Mouse (Mus musculus): ENCODE results near the gene Arid5a. TPM values are rescaled to one million over a fixed set of nuclear protein-coding genes. Genes with fewer than 3 reads are reported as not detected.

The Arid5a gene
- polyA plus RNA-seq, 1 experiment from 2014 or later, result 4.0 TPM

DNA sequence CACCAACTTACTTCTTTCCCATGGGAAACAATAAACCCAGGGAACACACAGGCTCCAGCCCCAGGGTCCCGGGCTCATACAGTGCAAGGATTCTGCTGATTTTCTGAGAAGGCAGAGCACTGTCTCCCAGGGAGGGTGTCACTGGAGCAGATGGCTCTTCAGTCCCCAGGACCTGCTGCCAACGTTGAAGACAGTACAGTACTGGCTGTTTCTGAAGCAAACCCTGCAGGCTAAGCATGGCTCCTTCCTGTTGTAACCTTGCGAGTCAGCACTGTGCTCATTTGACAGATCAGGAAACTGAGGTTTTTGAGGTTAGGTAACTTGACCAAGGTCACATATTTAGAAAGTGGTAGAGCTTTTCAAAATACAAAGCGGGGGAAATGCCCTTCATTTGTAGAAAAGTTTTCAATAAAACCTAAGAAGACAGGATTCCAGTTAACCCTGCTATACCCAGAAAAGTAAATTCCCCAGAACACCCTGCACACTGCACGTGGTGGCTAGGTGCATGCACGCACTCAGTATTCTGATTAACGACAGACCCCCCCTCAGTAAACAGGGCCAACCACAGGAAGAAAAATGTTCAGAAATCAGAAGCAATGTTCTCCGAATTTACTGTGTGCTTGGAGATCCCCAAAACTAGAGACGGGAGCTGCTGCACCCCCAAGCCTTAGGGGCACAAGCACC lies 10.9 kb upstream of the Arid5a start:
- no peaks in the 10 kb centered on the region; the same call in 1 of the 2 replicates for H3K27me3 ChIP-seq (ENCODE audit: control insufficient read depth, insufficient read depth, low read length)
- no peaks in the 10 kb centered on the region for H3K36me3 ChIP-seq (ENCODE audit: control insufficient read depth, insufficient read depth, low read length)
- no peak for TF ChIP-seq EP300 (optimal IDR thresholded peaks at IDR 0.05)
- no peak for TF ChIP-seq CTCF (IDR thresholded peaks at IDR 0.05; ENCODE audit: low read depth)
- DNase-seq (ENCODE audit: low spot score) (no peak), ATAC-seq (ENCODE audit: low FRiP score, low TSS enrichment) (no peak)
- no peaks in the 10 kb centered on the region for H3K9me3 ChIP-seq (ENCODE audit: control insufficient read depth, low read length)
- no peaks in the 10 kb centered on the region for H3K4me1 ChIP-seq (replicated peaks; ENCODE audit: control insufficient read depth, insufficient read depth)
- H3K4me2 ChIP-seq (replicated peaks; ENCODE audit: low read depth), result no peak overlapping the region
- 59% methylated on average over 9 of the region's 9 CpGs for WGBS
- no peak overlapping the region for H3K27ac ChIP-seq (replicated peaks)
- no peak overlapping the region for H3K9ac ChIP-seq (ENCODE audit: low read length)
- H3K4me3 ChIP-seq (ENCODE audit: low read depth, low read length), result no peak overlapping the region

DNA sequence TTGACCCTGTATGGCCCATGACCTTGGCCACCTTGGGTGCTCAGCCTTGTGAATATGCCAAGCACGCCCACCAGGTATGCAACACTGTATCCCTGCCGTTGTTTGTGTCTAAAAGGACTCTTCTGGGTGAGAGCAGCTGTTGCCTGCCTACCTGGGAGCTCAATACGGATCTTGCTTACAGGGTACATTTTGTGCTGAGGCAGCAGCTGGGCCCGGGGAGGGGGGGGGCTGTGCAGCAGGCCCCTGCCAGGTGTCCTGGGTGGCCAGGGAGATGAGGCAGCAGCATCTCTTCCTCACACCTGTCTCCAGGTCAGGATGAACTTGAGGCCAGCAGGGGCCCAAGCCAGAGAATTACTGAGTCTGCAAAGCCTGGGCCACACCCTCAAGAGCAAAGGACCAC lies 9.4 kb upstream of the Arid5a start:
- Histone ChIP-seq H3K4me2 (replicated peaks; ENCODE audit: low read depth) (no peak overlapping the region), H3K9ac (ENCODE audit: low read length) (no peak overlapping the region), H3K27me3 (ENCODE audit: control insufficient read depth, insufficient read depth, low read length) (no peaks in the 10 kb centered on the region; the same call in 1 of the 2 replicates), H3K4me1 (replicated peaks; ENCODE audit: control insufficient read depth, insufficient read depth) (0 out of 2 replicates have a peak, but pooled peaks cover 2% of the 10 kb centered on the region), H3K36me3 (ENCODE audit: control insufficient read depth, insufficient read depth, low read length) (no peaks in the 10 kb centered on the region), H3K4me3 (ENCODE audit: low read depth, low read length) (no peak overlapping the region), H3K9me3 (ENCODE audit: control insufficient read depth, low read length) (no peaks in the 10 kb centered on the region), H3K27ac (replicated peaks) (no peak overlapping the region)
- WGBS, result 74% methylated on average over 4 of the region's 4 CpGs
- DNase-seq (ENCODE audit: low spot score) (no peak), ATAC-seq (ENCODE audit: low FRiP score, low TSS enrichment) (no peak)
- TF ChIP-seq CTCF (IDR thresholded peaks at IDR 0.05; ENCODE audit: low read depth), result no peak
- TF ChIP-seq EP300 (optimal IDR thresholded peaks at IDR 0.05), result no peak

DNA sequence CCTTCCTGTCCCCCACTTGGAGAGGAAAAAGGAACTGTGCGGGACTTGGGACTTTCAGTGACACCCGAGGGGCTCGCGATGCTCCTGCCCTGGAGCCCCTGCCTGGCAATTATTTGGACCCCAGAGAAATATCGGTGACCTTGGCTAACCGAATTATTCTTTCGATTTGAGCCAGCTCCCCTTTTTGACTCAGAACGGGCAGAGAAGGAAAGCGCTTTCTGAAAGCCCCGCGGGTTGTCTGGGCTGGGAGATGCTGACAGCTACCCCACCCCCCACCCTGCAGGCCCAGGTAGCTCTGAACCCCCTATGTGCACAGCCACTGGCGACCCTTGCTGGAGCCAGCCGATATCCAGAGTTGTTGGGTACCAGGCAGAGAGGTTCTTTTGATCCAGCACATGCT lies 8.4 kb upstream of the Arid5a start:
- H3K27me3 ChIP-seq (ENCODE audit: control insufficient read depth, insufficient read depth, low read length), result no peaks in the 10 kb centered on the region; the same call in 1 of the 2 replicates
- DNase-seq (ENCODE audit: low spot score) (no peak), ATAC-seq (ENCODE audit: low FRiP score, low TSS enrichment) (no peak)
- 0 out of 2 replicates have a peak, but pooled peaks cover 2% of the 10 kb centered on the region for H3K4me1 ChIP-seq (replicated peaks; ENCODE audit: control insufficient read depth, insufficient read depth)
- H3K4me3 ChIP-seq (ENCODE audit: low read depth, low read length), result no peak overlapping the region
- H3K27ac ChIP-seq (replicated peaks), result no peak overlapping the region
- 38% methylated on average over 13 of the region's 13 CpGs for WGBS
- no peak for TF ChIP-seq CTCF (IDR thresholded peaks at IDR 0.05; ENCODE audit: low read depth)
- TF ChIP-seq EP300 (optimal IDR thresholded peaks at IDR 0.05), result no peak
- no peak overlapping the region for H3K9ac ChIP-seq (ENCODE audit: low read length)
- H3K9me3 ChIP-seq (ENCODE audit: control insufficient read depth, low read length), result no peaks in the 10 kb centered on the region
- no peak overlapping the region for H3K4me2 ChIP-seq (replicated peaks; ENCODE audit: low read depth)
- H3K36me3 ChIP-seq (ENCODE audit: control insufficient read depth, insufficient read depth, low read length), result no peaks in the 10 kb centered on the region

DNA sequence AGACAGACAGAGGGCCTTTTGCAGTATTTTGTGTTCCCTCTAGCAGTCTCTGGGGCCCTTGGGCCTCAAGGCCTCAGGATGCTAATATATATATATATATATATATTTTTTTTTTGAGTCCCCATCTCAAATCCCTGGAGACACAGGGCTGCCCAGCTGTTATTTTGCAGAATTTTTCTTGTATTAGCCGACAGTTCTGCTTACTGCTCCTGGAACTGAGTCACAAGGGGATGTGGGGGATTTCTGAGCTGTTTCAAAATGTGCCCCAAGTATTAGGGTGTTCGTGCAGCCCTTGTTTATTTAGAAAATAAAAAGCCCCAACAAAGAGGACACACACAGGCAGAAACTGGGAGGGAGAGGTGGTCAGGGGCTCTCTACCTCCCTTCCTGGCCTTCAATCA lies 7.9 kb upstream of the Arid5a start:
- H3K9ac ChIP-seq (ENCODE audit: low read length), result no peak overlapping the region
- H3K4me3 ChIP-seq (ENCODE audit: low read depth, low read length), result no peak overlapping the region
- ATAC-seq (ENCODE audit: low FRiP score, low TSS enrichment), result no peak
- 0 out of 2 replicates have a peak, but pooled peaks cover 2% of the 10 kb centered on the region for H3K4me1 ChIP-seq (replicated peaks; ENCODE audit: control insufficient read depth, insufficient read depth)
- TF ChIP-seq EP300 (optimal IDR thresholded peaks at IDR 0.05) (no peak), CTCF (IDR thresholded peaks at IDR 0.05; ENCODE audit: low read depth) (no peak)
- no peaks in the 10 kb centered on the region; the same call in 1 of the 2 replicates for H3K27me3 ChIP-seq (ENCODE audit: control insufficient read depth, insufficient read depth, low read length)
- H3K4me2 ChIP-seq (replicated peaks; ENCODE audit: low read depth), result no peak overlapping the region
- H3K9me3 ChIP-seq (ENCODE audit: control insufficient read depth, low read length), result no peaks in the 10 kb centered on the region
- H3K27ac ChIP-seq (replicated peaks), result no peak overlapping the region
- H3K36me3 ChIP-seq (ENCODE audit: control insufficient read depth, insufficient read depth, low read length), result no peaks in the 10 kb centered on the region
- DNase-seq (ENCODE audit: low spot score), result no peak
- WGBS, result 48% methylated on average over 2 of the region's 2 CpGs

DNA sequence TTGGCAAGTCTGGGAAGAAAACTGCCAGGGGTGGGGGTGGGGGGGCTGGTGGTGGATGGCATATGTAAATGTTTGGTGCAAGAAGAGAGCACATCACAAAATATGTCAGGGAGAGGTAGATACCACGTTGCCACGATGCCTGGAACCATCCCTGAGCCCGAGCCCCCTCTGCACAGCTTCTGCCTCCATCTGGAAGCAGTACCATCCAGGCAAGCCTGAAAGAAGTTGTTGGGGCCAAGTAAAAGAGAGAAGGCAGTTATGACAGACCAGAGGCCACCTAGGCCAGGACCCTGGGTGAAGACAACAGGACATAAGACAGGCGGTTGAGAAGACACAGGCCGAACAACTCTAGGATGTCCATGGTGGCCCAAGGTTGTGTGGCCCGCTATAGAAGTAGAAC lies 7.0 kb upstream of the Arid5a start:
- Histone ChIP-seq H3K27me3 (ENCODE audit: control insufficient read depth, insufficient read depth, low read length) (no peaks in the 10 kb centered on the region; the same call in 1 of the 2 replicates), H3K9me3 (ENCODE audit: control insufficient read depth, low read length) (no peaks in the 10 kb centered on the region), H3K36me3 (ENCODE audit: control insufficient read depth, insufficient read depth, low read length) (no peaks in the 10 kb centered on the region), H3K9ac (ENCODE audit: low read length) (no peak overlapping the region), H3K4me1 (replicated peaks; ENCODE audit: control insufficient read depth, insufficient read depth) (0 out of 2 replicates have a peak, but pooled peaks cover 2% of the 10 kb centered on the region), H3K27ac (replicated peaks) (no peak overlapping the region), H3K4me3 (ENCODE audit: low read depth, low read length) (no peak overlapping the region), H3K4me2 (replicated peaks; ENCODE audit: low read depth) (no peak overlapping the region)
- no peak for DNase-seq (ENCODE audit: low spot score)
- WGBS, result 85% methylated on average over 6 of the region's 6 CpGs
- TF ChIP-seq CTCF (IDR thresholded peaks at IDR 0.05; ENCODE audit: low read depth) (no peak), EP300 (optimal IDR thresholded peaks at IDR 0.05) (no peak)
- no peak for ATAC-seq (ENCODE audit: low FRiP score, low TSS enrichment)

DNA sequence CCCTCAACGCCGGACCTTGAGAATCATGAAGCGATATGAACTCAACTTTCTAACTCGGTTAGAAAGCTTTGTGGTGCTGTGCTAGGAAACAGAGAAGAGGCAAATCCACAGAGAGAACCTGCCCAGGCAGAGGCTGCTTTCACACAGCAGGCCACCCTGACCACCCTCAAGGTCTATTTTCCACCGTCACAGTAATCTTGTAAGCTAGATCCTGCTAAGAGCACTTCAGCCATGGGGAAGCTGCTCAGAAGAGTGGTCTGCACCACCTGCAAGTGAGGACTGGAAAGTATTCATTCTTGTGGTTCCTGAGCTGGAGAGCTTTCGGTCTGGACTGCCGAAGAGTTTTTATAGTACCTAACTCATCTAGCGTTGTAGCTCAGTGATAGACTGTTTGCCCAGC lies 5.3 kb upstream of the Arid5a start:
- H3K4me1 ChIP-seq (replicated peaks; ENCODE audit: control insufficient read depth, insufficient read depth), result 0 out of 2 replicates have a peak, but pooled peaks cover 2% of the 10 kb centered on the region
- H3K9ac ChIP-seq (ENCODE audit: low read length), result no peak overlapping the region
- no peaks in the 10 kb centered on the region for H3K9me3 ChIP-seq (ENCODE audit: control insufficient read depth, low read length)
- H3K27ac ChIP-seq (replicated peaks), result no peak overlapping the region
- TF ChIP-seq EP300 (optimal IDR thresholded peaks at IDR 0.05) (no peak), CTCF (IDR thresholded peaks at IDR 0.05; ENCODE audit: low read depth) (no peak)
- 83% methylated on average over 8 of the region's 8 CpGs for WGBS
- ATAC-seq (ENCODE audit: low FRiP score, low TSS enrichment), result no peak
- no peaks in the 10 kb centered on the region; the same call in 1 of the 2 replicates for H3K27me3 ChIP-seq (ENCODE audit: control insufficient read depth, insufficient read depth, low read length)
- no peaks in the 10 kb centered on the region for H3K36me3 ChIP-seq (ENCODE audit: control insufficient read depth, insufficient read depth, low read length)
- no peak for DNase-seq (ENCODE audit: low spot score)
- H3K4me3 ChIP-seq (ENCODE audit: low read depth, low read length), result no peak overlapping the region
- H3K4me2 ChIP-seq (replicated peaks; ENCODE audit: low read depth), result no peak overlapping the region
